Mouse (Mus musculus) cortical plate, adult 2 months (tissue): ENCODE results near the gene Zbtb45.

Source experiments
- CTCF ChIP-seq: fragments of 200-500 bp; IDR thresholded peaks from 2 replicates; pipeline ENCODE4 v1.5.1; 2011; ENCODE audit warnings: mild to moderate bottlenecking, control low read depth, low read length; ENCODE audit not compliant: insufficient read depth; ENCODE audit errors: extremely low read depth
- POLR2A ChIP-seq: fragments of 200-500 bp; IDR thresholded peaks from 2 replicates; pipeline ENCODE4 v1.6.1; 2011; ENCODE audit warnings: mild to moderate bottlenecking, low read length, control low read depth; ENCODE audit not compliant: insufficient read depth; ENCODE audit errors: extremely low read depth

GRCm38 (mm10) chr7:13034148-13034977, 24.5 kb upstream of the Zbtb45 start, which contains the start of gene Chmp2a:
- TF ChIP-seq POLR2A = peak; percentile 95
- no peak for TF ChIP-seq CTCF
